Mouse (Mus musculus): ENCODE results near the gene Fgf8.

DNA sequence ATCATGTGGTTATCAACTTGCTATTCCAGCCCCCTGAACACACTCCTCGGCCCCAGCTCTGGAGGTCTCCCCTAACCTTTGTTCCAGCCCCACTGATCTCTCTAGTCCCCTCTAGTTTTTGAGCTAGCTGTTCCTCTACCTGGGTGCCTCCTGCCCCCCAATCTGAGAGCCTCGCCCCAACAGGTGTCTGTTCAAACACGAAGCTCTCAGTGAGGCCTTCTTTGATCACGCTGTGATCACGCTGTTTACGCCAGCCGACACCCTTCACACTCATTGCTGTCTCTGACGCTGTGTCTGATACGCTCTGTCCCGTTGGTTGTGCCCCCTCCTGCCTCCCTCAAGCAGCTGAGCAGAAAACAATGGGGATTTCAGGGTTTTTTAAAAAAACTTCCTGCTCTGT, 9.2 kb downstream of the Fgf8 start:
- TF ChIP-seq CTCF (IDR thresholded peaks at IDR 0.05) = no peak
- TF ChIP-seq EP300 (IDR thresholded peaks at IDR 0.05) = no peak
